Mouse (Mus musculus) fibroblast of lung, adult 2 months (primary cell): ENCODE results near the gene Epb41l4b.
A peak's percentile ranks its signal among the peaks of the same experiment; 100 is the strongest.

Experiments used
- DNase-seq: peaks from one replicate; pipeline ENCODE4 v3.0.0-alpha.2; 2011; ENCODE audit warnings: low read depth

Epb41l4b gene

DNA sequence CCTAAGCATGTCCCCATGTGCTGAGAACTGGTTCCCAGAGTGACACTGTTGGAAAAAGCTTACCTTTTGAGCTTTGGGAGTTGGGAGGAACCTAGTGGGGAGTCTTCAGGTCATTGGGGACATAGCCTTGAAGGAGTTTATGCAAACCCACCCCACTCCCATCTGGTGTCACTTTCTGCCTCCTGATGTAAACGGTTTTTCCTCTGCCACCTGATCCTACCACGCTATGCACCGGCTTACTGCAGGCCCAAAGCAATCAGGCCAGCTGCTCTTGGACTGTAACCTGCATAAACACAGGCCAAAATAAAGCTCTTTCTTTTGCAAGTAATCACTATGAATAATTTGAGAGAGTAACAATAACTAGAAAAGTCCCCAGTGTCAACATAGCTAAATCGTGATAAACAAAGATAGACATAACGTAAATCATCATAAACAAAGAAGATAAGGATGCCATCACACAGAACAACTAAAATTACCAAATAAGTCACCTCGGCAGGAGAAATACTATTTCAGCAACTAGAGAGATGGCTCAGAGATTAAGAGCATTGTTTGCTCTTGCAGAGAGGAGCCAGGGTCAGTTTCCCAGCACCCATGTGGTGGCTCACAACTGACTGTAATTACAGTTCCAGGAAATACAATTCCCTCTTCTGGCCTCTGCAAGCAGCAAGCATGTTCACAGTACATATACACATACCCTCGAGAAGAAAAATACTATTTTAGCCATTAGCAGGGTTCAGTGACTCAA lies 29.6 kb downstream of the Epb41l4b start:
- DNase-seq: no peak

DNA sequence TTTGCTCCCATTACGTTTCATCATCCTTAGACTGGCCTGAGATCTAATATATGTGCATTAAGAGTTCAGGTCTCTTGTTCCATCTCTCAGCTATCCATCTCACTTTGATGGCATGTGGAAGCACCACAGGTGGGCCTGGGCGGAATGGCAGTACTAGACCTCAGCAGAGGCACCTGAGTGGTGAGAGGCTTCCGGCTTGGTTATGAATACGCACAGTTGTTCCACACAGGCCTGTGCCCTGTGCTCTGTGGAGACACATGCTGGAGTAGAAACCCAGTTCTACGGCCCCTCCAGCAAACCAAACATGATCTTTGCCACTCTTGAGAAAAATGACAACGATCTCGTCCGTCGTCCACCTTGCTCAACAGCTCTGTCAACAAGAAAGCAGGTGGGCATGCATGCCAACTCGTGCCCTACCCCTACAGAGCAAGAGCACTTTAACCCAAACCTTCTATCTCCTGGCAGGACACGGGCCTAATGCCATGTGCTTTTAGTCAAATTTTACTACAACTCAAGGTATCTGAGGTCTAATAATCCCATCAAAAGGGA lies 31.2 kb downstream of the Epb41l4b start:
- no peak for DNase-seq

DNA sequence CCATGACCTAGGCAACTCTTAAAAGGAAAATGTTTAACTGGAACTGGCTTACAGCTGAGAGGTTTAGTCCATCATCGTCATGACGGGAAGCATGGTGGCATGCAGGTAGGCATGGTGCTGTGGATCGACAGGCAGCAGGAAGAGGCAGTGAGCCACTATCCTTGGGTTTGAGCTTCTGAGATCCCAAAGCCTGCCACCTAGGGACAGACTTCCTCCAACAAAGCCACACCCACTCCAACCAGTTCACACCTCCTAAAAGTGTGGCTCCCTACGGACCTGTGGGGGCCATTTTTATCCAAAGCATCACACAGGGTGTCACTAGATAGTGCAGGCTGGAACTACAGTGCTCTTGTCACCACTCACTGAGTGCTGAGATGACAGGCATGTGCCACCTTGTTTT lies 31.8 kb downstream of the Epb41l4b start:
- no peak for DNase-seq

DNA sequence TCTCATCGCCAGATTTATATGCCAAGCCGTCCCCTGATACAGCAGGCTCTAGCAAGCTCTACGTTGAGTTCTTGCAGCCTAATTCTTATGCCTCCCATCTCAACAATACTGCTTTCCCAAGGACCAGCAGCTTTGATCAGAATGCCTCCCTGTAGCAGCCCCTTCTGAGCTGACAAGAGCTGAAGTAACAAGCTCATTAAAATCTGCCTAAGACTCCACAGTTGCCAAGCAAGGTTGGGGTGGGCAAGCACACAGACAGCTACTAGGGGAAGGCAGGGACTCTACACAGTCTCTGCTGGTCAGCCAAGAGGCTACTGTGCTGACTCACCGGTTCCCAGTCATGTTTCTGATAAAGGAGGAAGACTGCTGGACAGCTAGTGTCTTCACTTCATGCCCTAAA lies 33.7 kb downstream of the Epb41l4b start:
- DNase-seq: no peak

DNA sequence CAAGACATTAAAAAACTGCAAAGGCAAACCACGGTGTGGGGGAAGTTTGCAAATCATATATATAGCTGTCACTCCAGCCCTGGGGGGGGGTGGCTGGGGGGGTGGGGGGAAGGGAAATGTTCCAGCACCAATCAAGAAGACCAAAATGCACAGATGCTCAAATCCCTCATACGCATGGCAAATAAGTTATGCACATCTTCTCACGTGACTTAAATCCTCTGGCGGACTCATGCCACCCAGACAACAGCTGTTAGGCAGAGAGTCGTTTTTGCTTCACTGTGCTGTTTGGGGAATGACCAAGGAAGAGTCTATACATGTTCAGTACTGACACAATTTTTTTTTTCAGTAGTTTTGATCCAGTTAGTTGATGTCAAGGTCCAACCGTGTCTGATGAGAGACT lies 37.9 kb downstream of the Epb41l4b start:
- DNase-seq: no peak

DNA sequence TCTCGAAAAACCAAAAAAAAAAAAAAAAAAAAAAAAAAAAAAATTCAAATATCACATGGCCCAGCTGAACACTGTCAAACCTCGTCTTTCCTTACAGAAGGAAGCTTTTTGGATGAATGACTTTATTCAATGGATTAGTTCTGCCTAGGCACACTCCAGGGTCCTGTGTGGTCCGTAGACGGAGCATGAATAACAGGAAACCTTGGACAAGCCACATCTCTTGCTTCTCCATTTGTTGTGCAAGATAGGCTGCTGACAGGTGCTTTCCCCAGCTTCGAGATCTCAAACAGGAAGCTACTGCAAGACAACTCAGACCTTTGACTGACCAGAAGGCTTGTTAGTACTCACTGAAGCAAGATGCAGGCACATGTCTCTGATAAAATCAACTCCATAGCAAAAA lies 39.4 kb downstream of the Epb41l4b start:
- no peak for DNase-seq

DNA sequence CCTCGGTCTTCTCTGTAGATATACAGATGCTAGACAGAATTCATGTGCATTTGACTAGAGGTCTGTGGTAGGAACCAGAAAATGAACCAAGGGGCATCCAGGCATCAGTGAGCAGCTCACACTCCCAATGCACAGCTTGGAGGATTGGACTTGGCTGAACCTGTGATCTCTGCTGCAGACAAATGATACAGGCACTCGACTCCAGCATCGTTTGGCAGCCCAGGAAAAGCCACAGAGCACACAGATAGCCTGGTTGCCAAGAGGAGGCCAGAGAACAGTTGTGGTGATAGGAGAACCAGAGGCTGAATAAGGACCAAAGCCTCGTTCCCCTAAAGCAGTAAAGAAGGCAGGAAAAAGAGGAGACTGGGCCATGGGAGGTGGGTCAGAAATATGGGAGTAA lies 42.1 kb downstream of the Epb41l4b start:
- DNase-seq: no peak

DNA sequence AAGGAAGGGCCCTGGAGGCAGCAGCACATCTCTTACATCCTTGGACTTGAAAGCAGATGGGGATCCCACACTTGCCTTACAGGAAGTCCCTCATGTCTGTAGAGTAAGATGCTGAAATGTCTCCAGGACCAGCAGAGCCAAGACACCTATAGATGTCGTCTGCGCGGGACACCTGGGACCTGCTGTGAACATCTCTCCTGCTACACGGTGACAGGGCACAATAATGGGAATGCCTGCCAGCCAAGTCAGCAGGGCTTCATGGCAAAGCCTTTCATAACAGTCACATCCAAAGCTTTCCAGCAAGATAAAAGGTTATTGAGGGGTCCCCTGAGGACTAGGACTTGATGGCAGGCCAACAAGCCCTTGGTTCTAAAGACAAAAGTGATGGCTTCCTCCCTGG lies 45.8 kb downstream of the Epb41l4b start:
- no peak for DNase-seq

DNA sequence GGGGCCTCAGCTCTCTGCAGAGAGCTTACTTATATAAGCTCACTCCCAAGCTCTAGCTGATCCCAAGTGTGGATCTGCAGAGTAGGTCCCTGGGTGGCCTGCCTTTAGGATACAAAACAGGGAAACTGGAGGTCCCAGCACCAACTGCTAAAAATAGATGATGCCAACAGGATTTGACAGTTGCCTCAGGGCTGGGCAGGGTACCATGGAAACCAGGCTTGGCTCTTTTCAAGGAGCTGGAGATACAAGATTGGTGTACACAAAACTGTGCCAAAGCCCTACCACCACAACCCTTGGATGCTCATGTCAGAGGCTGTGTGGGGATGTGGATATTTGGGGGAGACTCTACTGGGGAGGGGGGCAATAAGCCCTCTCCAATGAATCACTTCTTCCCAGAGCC lies 47.7 kb downstream of the Epb41l4b start:
- DNase-seq: no peak

DNA sequence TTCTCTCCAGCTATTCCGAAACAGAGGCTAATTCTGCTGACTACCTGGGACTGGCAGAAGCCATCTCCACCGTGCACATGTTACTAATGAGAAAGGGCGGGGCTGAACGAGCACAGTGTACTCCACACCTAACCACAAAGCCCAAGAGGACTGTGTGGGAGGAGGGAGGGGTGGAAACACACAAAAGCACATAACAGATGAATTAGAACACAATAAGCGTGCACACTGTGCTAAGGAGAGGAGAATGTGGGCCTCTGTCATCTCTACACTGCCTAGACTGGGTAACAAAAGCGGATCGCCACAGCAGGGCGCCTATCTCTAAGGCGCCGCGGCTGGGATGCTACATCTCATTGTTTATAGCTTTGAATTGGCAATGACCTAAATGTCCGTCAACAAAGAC lies 51.9 kb downstream of the Epb41l4b start:
- no peak for DNase-seq

DNA sequence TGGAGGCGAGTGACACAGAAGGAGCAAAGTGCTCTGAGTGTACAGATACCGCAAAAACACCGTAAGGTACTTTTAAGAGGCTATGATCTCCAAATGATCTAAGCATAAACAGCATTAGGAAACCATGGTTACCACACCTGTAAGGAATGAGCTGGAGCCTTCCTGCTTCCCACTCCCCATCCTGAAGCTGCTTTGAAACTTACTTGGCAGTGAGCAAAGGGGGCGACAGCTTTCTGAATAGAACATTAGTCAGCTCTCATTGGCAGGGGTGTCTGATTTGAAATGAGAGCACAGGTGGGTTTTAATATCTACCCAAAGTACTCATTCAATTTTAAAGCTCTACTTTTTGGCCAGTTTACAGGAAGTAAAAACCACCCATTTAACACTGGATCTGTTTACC lies 54.9 kb downstream of the Epb41l4b start:
- DNase-seq: peak; percentile 0

DNA sequence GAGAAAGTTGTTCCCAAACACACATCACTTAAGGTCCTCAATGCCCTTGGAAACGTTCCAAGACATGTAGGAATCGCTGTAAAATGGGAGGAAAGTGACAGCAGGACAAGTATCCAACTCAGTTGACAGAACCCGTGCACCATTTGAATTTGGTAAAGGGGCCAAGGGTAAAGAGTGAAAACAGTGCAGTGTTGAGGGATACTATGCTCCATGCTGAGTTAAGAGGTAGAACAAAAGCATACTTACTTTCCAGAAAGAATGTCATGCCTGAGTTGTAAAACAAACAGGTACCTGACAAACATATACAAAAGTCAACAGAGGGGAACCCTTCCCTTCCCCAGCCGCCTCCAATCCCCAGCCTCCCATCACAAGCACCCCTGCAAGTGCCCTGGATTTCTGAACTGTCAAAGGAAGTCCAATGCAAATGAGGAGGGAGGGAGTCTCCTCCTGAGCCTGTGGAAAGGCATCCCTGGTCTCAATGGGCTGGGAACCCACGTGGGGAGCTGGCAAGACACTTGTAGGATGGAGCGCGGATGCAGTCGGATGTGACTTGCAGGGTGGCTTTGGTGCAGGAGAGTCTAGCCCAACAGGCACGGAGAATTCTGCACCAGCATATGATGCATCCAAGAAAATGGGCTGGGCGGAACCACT lies 57.4 kb downstream of the Epb41l4b start:
- no peak for DNase-seq

DNA sequence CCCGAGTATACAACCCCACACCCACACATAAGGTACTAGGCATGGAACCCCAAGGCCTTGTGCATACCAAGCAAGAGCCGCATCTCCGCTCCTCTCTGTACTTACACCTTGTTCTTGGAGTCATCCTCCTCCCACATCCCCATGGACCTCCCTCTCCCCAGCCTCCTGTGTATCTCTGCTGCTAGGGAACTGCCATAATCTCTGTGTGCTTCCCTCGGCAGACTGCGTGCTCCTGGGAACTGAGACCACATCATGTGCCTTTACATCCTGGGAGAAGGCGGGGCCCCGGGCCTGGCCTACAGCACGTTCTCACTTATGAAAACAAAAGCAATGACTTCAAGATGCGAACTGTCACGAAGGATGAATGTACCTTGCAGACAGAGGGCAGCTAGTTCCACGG lies 59.6 kb downstream of the Epb41l4b start:
- no peak for DNase-seq

DNA sequence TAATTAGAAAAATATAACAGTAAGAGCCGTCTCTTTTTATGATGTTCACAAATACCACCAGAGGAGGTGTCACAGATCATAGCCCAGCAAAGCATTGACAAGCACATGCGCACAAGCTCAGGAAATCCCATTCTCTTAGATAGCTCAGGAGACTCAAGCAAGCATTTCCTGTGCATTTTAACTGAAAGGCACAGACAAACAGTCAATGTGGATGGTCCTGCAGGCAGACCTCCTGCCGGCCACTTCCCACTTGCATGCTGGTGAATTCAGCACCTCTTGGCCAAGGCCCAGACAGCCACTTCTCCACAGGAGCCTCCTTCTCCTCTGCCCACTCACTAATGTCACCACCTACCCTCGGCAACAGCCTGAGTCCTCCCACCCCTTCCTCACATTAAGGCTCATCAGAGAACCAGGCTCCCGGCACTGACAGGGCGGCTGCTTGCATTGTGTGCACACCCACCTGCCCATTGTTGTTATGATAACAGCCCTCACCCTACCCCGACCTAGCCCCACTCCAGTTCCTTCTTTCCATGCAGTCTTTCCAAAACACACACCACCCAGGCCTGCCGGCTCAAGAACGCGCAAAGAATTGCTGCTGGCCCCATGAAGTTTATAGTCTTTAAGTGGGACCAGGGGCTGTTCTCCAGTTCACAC lies 60.3 kb downstream of the Epb41l4b start:
- DNase-seq: no peak

DNA sequence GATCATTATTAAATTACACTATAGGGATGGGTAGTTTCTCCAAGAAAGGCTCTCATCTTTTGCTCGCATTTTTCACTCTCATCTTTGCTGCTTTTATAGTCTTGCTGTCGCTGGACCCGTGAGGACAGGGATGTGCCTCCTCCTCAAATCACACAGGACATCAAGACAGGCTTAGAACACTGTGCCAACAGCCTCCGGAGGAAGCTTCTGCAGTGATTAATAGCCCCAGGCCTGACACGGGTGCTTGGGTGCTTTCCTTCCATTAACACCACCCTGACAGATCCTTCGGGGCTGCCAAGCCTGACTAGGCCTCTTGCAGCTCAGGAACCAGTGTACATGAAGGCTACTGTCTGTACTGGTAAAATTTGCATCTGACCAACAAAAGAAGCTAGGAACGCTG lies 61.8 kb downstream of the Epb41l4b start:
- no peak for DNase-seq

DNA sequence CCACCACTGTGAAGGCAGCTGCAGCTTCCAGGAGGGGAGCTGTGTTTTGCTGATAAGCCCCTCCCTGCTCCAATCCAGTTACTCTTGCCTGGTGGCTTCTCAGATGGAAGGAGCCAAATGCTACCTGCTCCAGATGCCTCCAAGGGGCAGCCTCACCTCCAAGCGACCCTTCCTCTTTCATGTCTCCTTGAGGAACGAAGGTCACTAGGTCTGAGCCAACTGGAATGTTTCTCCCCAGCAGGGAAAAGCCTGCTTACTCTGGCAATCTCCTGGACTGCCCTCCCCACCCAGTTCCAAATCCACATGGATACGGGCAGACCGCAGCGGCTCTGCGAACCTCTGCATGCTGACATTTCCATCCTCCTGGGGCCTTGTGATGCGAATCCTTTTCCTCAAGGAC lies 69.4 kb downstream of the Epb41l4b start:
- DNase-seq: no peak

DNA sequence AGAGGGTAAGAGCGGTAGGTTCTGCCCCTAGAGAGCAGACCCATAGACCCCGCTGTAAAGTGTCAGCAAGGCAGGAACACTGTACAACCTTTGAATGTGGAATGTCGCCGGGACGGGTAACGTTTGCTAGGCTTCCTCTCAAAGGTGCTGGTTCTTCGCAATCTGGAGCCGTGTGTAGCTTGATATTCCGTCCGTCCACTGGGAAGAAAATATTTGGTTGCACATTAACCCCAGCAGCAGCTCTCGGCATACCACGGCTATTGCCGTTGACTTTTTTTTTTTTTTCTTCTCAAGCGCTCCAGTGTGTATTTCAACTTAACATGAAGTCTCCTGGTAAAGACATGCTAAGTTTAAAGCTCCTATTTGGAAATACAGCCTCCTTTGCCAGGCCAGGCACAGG lies 70.1 kb downstream of the Epb41l4b start:
- no peak for DNase-seq

DNA sequence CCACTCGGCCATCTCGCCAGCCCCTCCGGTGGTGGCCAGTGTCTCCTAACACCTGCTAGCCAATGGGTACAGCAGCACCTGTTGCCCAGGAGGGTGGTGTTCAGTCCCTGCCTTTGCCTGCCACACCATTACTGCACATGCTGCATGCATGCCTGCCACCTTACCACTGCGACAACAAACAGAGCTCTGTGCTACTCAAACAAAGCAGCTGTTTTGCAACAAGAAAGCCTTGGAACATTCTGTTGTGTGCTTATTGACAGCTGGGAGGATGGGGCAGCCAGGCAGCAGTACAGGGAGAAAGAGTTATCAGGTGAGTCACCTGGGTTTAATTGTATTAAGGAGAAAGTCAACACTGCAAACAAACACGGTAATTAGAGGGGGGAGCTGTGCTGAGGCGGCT lies 72.6 kb downstream of the Epb41l4b start:
- no peak for DNase-seq

DNA sequence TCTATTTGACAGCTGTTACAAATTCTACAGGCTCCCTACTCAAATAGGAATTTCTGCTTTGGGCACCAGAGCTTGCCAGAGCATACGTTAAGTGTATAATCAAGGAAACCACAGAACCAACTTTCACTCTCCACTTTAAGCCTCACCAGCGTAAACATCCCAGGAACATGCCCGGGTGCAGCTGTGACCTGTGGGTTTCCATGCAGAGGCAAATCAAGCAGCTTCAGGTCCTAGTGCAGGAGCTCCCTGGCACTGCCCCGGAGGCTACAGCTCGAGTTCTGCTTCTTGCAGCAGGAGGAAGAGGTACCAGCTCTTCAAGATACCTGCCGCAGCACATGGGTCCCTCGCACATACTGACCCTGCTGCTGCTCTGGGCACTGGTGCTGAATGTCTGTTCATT lies 74.8 kb downstream of the Epb41l4b start:
- DNase-seq: no peak

DNA sequence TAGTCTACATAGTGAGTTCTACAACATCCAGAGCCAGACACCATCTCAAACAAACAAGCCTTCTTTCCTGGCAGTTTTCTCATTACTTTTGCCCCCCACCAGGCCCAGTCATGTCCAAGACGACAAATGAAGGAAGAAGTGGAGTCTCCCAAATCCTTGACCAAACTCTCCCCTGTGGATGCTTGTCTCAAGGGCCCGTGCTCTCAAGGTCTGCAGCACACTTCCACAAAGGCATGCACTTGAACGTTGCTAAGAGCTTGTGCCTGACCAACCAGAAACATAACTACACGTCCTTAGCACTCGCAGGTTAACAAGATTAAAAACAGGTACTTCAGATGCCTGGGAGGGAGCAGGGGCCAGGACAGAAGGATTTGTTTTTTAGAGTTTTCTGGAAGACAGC lies 75.4 kb downstream of the Epb41l4b start:
- DNase-seq: no peak

DNA sequence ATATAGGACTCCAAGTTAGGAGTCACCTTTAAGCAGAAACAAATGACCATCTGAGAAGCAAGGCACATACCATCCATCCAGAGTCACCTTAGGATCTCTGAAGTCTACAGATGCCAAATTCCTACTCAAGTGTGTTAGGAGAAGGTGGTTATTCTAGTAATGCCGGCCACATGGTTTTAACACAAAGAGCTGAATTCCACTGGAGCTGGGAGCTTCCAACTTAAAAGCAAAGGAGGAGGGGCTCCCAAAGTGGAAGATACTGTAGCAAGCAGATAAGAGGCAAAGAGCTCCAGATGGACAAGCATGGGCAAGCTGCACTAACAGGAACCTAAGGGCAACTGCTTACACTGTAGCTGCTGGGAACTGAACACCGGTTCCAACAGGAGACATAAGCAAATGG lies 76.3 kb downstream of the Epb41l4b start:
- no peak for DNase-seq

DNA sequence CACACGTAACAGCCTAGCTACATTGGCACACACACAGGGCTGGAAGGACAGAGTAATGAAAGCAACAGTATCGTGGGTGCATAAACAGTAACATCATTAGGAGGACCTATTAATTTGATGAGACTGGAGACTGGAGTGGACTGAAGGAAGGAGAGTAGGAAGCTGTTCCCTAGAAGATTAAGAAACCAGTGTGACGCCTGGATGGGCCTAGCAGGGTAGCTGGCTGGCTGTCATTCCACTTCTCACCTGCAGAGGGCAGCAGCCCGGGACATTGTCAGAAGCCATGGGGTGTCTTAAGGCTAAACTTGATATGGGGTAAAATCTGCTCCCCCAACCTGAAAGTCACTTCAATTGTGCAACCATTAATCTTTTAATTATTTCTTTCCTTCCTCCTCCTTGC lies 78.0 kb downstream of the Epb41l4b start:
- DNase-seq: no peak

DNA sequence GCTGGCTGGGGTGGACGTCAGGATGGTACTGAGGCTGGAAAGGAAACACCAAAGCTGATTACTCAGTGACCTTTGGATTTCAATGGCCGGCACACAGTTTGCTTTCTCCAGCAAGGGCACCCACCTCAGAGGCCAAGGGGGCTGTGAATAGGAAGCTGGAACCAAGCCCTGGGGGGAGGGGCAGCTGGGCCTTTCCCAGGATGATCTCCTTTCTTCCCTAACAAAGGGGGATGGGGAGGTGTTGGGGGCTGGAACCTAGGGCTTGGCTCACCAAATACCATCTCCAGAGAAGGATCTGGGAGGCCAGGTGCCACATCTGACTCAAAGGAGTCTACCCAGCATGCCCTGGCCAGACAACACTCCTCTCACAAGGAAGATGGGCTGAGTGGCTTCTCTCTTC lies 78.4 kb downstream of the Epb41l4b start:
- no peak for DNase-seq
